Mouse (Mus musculus): ENCODE results near the gene Ptgis.
"Not testable (repeated sequence)": the region's sequence is repeated elsewhere in the genome, so short reads cannot be mapped to it uniquely, and the experiment has no call there.

Gene Ptgis

DNA sequence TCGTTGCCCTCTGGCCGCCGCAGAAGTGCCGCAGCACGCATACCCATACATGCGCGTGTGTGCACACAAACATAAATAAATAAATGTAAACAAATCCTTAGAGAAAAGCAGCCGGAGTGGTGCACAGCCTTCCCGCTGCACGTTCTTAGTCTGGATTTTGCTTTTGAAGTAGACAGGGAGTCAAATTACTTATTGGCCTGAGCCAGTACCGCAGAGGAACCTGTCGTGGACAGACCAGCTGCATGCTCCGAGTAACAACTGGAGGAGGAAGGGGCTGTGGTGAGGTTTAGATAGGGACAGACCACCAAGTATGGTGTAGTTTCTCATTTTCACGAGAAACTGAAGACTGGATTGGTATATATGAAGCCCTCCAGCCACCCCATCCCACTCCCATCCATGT lies 6.6 kb downstream of the Ptgis start:
- intact Hi-C loops (cut with DNase I), result no loop called here

DNA sequence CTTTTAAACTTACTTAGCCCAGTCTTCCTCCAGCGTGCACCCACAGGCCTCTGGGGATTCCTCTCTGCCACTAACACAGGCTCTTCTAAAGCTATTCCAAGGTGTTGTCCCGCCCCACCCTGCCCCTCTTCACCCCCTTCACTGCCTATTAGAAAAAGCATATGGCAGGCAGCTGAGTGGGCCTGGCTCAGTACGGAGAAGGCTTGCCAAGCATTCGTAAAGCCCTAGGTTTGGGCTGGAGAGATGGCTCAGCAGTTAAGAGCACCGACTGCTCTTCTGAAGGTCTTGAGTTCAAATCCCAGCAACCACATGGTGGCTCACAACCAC lies 7.4 kb downstream of the Ptgis start:
- intact Hi-C loops (cut with DNase I), result no loop called here

DNA sequence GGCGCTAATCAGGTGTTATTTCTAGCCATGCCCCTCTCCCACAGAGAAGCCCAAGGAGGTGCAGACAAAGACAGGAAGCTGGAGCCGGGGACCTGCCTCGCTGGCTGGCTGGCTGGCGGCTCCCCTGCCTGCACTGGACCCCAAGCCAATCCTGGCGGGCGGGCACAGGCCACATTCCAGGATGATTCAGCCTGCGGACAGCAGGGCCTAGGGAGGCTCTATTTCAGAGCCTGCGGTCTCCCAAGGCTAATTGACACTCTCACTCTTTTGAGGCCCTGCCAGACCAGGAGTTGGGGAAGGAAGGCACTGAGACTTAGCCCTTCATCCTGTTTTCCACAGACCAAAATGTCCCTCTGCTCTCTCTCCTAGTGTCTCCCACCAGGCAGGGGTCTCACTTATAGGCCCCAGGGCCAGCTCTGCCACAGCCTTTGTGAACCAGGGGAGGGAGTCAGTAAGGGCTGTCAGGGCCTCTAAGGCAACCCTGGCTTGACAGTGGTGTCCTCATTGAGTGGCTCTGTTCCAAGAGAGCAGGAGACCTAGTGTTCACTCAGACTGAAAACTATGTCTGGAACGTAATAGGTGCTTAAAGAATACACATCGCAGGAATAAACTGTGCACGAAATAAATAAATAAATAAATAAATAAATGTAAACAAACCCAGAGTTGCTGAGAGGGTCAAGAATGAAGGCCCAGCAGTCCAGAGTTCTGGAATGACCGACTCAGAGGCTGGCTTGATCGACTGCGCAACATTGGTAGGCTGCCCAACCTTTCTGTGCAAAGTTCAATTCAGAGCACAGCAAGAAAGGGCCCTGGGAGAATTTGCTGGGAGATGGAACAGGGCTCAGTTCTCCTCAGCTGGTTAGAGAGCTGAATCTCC lies 8.0 kb downstream of the Ptgis start:
- intact Hi-C loops (cut with DNase I), result no loop called here

DNA sequence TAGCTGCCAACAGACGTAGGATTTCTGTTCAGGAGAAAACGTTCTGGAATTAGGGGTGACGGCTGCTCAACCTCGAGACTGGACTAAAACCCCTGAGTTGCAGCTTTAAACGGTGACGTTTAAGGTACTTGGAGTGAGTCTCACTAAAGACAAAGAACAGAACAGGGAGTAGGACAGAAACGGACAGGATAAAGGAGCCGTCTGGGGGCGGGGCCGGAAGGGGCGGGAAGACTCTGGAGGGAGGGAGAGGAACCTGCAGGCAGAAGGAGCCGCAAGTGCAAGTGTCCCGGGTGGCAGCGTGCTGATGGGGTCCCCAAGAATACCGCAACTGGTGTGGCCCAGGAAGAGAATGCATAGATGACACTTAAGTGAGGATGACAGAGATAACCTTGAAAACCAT lies 9.8 kb downstream of the Ptgis start:
- intact Hi-C loops (cut with DNase I), result no loop called here

DNA sequence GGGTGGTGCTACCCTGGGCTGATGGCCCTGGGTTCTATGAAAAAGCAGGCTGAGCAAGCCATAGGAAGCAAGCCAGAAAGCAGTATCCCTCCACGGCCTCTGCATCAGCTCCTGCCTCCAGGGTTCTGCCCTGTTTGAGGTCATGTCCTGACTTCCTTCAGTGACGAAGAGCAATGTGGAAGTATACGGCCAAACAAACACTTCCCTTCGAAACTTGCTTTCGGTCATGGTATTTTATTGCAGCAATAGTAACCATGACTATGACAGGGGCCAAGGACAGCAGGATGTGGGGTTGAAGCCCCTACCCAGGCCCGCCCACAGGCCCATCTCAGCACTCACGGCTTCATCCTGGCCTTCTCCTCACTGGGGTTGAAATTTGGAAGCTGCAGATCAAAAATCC lies 15.5 kb downstream of the Ptgis start:
- intact Hi-C loops (cut with DNase I), result loop anchor here (5.0 kb wide), 2 partner anchors 192 to 237 kb away; no protein-coding TSS in a partner anchor

DNA sequence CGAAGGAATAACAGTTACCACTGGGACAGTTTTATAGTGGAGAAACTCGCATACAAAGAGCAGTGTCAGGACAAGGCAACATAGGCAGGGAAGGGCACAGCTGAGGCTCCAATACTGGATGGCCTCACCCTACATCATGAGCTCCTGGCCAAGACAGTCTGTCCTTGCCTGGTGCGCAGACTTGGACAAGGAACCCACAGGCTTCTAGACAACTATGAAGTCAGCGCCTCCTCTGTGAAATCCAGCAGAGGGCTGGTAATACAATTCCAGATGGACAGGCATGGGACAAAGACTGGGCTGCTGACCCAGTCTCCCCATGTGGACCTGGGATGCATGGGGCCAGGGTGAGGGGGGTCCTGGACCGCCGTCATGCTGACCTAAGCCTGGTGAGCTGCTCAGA lies 16.2 kb downstream of the Ptgis start:
- intact Hi-C loops (cut with DNase I), result loop anchor here (5.0 kb wide), 2 partner anchors 193 to 238 kb away; no protein-coding TSS in a partner anchor

DNA sequence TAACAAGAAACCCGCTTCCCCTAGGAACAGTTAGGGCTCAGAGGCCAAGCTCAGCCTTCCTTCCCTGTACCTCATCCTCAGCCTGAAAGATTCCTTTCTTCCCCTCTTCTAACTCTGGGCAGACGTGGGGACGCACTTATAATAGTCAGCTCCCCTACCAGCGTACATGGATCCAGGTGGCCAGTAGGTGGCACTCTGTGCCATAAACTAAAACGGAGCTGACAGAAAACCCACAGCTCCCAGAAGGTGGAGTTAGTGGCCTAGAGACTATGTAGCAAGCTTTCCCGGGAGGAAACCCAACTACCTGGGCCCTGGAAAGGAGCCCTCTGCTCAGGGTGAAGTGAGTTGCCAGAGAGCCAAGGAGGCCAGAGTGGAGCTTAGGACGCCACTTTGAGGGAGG lies 18.3 kb downstream of the Ptgis start:
- intact Hi-C loops (cut with DNase I), result loop anchor here (5.0 kb wide), 2 partner anchors 195 to 240 kb away; no protein-coding TSS in a partner anchor

DNA sequence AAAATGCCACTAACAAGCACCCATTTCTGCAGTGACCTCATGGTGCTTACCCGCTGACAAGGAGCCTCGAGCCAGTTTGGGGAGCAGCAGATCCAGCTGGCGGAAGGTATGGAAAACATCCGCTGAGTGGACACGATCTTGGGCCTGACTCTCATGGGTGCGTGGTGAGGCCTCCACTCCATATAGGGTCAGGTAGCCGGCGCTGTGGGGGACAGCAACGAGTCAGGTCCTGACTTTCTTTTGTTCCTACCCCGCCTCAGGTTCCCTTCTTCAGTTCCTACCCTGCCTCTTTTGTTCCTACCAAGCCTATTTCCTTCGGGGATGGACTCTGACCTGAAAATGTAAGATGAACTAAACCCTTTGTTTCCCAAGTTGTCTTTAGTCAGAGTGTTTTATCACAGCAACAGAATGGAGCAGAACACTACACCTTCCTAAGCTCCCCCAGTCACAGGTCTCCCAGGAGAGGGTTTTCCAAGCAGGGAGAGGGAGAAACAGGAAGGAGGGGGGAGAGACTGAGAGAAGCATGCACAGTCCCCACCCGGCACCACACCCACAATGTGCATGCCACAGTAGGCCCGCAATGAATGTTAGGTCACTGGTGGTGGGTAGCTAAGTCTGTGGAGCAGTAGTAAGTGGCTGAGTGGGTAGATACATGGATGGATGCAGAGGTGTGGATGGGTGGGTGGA lies 19.1 kb downstream of the Ptgis start:
- intact Hi-C loops (cut with DNase I), result loop anchor here (1.0 to 5.0 kb wide), 3 partner anchors 58 to 241 kb away; no protein-coding TSS in a partner anchor

DNA sequence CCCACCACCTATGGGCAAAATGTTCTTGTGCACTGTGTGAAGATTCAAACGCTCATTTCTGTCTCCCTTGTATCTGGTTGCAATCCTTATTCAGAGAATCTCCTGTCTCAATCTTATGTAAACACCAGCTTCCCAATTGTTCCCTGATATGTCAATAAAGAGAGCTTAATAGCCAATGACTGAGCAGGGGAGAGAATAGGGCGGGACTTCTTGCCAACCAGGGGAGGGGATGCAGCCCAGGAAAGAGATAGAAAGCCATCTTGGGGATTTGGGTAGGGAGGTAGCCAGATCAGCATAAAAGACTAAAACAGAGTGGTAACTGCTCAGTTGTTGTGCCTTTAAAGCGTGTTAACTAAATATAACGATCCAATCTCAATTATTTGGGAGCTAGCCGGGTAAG lies 19.7 kb downstream of the Ptgis start:
- intact Hi-C loops (cut with DNase I), result loop anchor here (1.0 to 5.0 kb wide), 3 partner anchors 59 to 242 kb away; no protein-coding TSS in a partner anchor

DNA sequence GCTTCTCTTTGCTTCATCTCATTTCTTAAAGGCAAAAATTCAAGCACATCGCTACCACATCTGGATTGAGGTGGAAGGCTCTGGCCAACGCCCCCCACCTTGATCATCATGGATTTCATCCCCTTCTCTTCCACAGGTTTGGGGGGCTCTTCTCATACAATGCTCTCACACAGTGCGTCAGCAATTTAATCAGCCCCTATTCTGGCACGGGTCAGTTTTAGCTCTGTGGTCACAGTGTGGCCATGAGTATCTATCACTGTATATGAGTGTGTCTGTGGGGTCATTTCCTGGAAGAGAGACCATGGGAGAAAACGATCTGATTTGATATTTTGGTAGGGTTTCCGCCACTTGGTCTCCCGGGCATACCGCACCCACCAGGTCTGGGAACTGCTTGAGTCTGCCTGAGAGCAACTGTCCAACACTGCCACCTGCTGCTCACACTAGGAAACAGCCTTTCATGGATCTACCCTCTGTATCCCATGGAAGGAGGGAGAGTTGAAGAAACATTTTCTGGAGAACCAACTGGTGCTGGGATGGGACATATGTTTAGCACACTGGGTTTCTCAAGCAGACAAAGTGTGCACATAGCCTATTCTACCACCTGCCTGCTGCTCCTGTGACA lies 21.1 kb downstream of the Ptgis start:
- intact Hi-C loops (cut with DNase I), result loop anchor here (1.0 kb wide), 1 partner anchor 147 kb away; no protein-coding TSS in a partner anchor

DNA sequence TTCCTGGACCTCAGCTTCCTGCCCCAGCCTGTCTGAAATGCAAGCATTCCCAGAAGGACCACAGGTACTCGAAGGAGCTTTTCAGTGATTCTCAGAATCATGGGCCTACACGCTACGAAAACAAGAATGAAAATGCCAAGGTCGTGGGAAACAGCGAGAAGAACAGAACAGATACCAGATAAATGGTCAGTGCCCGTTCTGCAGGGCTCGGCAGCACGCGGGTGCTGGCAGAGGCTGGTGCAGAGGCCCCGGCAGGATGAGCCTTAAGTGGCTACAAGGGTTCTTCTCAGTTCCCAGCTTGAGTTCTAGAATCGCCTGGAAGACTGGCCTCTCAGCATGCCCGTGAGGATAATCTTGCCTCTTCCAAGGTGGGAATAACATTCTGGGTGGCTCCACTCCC lies 26.7 kb downstream of the Ptgis start:
- intact Hi-C loops (cut with DNase I), result no loop called here

DNA sequence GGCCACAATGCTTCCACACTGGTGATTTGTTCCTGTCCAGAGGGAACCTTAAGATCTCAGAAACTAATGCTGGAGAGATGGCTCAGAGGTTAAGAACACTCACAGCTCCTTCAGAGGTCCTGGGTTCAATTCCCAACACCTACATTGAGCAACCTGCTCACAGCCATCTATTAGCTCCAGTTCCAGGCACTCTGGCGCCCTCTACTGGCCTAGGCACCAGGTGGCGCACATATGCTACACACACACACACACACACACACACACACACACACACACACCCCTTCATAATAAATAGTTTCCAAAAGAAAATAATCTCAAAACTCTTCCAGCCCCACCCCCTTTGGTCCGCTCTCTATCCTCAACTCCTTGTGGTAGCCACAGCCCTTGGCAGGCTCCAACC lies 27.3 kb downstream of the Ptgis start:
- intact Hi-C loops (cut with DNase I), result no loop called here

DNA sequence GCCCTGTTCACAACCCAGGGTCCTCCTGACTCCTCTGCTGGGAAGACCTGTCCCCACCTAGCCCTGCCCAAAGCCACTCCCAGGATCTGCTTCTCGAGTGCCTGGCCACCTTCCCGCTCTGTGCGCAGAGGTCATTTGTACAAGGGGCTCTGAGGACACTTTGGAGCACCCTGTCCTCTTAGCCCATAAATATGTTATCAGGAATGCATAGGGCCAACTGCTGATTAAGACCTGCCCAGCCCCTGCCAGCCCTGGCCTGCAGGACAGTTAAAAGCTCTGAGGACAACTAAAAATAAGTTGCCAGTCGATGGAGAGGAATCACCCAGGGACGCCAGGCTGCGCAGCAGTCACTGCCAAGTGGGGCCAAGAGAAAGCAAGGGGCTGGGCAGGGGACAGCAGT lies 27.9 kb downstream of the Ptgis start:
- intact Hi-C loops (cut with DNase I), result no loop called here

DNA sequence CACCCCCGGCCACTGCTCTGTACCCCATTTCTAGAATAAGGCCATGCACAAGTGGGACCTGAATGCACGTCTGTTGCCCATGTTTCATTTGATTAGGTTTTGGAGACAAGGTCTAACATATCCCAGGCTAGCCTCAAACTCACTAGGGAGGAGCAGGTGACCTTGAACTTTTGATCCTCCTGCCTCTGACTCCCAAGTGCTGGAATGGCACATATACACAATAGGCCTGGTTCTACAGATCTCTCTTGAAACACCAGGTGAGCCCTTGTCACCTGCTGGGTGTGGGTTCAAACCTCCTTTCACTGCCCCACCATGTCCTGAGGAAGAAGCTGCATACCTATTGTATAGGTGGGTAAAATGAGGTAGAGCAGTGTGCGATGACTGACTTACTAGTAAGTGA lies 28.3 kb downstream of the Ptgis start:
- intact Hi-C loops (cut with DNase I), result no loop called here

DNA sequence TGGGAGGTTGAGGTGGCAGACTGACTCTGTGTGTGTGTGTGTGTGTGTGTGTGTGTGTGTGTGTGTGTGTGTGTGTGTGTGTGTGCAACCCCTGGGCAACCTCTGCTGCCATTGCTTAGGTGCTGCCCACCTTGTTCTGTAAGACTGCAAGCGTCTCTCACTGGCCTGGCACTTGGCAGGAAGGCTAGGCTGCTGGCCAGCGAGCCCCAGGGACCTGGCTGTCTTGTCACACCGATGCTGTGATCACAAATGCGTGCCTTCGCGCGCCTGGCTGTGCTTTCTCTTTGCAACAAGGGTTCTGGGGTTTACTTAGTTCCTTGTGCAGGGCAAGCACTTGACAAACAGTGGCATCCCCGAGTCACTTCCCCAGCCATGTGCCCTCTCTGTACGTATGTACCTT lies 30.5 kb downstream of the Ptgis start:
- intact Hi-C loops (cut with DNase I), result no loop called here

DNA sequence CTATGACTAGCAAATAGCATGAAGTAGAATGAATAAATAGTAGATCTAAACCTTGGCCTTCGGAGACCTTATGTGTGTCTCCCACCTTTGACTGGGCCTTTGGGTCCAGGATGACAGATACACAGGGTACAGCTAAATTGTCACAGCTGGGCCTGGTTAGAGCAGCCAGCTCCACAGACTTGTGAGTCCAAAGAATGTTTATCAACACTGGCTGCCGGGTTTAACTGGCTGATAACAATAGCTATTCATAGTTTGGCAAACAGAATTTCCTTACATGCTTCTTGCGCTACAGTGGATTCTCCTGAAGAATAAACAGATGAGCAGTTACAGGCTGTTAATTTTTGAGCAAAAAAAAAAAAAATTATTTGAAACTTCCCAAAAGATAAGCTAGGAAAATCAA lies 31.4 kb downstream of the Ptgis start:
- intact Hi-C loops (cut with DNase I), result no loop called here

DNA sequence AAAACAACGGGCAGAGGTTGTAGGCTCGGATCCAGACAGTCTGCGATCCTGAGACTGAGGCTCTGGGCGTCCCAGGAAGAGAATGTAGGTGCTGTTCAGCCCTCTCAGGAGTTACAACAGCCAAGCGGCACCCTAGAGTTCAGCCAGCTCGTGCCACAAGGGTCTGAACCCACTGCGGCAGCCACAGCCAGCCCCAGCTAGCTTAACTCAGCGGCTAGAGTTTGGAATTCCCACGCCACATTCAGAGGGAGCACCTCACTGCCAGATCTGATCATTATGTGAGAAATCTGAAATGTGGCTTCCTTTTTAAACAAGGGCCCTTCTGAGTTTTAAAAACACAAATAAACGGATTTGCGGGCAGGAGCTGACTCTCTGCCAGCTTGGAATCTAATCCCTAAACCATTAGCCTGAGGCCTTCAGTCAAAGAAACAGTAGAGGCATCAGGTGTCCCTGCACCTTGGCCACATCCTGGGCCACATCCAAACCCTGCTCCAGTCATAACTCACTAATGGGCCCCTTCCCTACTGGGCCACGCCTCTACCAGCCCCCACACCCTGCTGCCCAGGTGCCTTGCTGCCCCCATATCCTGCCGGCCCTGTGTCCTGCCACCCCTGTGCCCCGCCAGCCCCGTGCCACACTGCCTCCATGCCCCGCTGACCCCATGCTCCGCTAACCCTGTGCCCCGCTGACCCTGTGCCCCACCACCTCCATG lies 34.3 kb downstream of the Ptgis start:
- intact Hi-C loops (cut with DNase I), result no loop called here

DNA sequence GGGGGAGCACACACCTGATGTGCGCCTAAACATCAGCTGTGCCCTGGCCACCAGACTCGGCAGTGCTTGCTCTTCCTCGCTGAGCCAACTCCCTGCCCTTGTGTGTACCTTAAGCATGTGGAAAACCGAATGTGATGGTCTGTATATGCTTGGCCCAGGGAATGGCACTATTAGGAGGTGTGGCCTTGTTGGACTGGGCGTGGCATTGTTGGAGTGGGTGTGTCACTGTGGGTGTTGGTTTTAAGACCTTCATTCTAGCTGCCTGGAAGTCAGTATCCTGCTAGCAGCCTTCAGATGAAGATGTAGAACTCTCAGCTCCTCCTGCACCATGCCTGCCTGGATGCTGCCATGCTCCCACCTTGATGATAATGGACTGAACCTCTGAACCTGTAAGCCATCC lies 35.7 kb downstream of the Ptgis start:
- intact Hi-C loops (cut with DNase I), result not testable (repeated sequence)

DNA sequence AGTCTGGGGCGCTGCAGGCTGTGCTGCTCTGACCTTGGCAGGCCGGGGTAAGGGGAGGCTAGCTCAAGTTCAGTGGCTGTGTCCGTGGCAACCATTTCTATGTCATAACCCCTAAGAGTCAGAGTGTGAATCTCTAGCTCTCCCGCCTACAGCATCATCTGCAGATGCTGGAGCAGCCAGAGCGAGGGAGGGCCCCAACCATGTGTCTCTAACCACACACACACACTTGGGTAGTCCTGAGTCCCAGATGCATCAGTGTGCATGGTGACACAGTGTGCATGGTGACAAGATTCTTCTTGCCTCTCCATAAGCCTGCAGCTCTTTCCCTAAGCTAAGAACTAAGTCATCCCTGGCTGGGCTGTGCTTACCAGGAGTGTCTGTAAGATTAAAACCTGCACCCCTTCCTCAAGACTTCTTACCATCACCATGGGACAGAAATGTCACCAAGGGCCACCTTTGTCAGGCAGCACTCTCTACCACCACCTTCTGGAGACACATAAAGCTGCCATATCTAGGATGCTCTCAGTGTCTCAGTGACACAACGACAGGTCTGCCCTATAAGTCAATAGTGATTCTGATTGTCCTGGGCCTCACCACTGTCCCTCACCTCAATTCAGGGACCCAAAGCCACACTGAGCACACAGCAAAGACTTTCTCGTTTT lies 36.8 kb downstream of the Ptgis start:
- intact Hi-C loops (cut with DNase I), result no loop called here

DNA sequence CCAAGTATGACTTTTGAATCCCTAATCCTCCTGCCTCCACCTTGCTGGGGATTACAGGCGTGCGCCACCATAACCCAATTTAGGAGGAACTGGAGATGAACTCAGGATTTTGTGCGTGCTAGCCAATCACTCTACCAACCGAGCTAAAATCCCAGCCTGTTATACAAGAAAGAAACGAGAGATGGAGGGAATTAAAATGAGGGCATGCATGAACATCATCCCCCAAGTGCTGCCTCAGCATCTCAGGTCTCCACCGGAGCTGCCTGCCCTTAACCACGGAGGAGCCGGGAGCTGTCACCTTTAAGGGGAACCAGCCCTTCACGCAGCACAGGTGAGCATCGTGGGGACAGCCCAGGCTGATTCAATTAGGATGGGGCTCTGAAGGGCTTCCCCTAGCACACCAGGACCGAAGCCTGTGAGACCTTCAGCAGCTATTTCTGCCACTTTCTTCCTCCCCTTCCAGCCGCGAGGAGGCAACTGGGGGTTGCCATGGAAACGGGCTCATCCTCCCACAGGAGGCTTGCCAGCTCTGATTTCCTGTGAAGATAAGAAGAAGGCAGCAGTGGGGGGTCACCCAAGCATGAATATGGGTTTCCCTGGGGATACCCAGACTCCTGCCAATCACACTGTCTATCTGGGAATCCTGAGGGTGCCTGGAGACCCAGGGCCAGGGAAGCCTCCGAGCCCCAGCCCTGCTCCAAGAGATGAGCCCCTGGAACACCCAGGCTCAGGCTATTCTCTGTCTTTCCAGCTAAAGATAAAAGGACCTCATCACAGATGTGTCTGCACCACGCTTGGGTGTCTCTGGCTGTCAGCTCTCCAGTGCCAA lies 38.7 kb downstream of the Ptgis start:
- intact Hi-C loops (cut with DNase I), result no loop called here

Measured in adrenal gland (tissue).